In the genomic region with DNA sequence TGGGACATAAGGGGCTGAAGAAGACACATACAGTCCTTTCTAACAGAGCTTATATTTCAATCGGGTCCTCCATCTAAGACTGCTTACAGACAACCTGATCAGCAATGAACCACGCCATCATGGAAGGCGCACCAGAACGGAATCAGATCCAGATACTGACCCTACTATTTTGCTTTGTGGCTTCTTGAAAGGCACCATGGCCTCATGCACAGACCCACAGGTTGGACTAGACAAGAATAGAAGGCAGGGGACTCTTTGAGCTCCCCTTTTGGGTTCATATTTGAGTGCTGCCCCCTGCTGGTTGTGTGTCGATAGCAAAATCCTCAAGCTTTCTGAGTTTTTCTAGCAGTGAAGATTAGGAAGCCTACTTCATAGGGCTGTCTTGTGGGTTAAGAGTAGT, we compare ENCODE assay signal across 8 mouse cellular contexts.
DNase-seq lines count a peak whose midpoint lies in the region; ATAC-seq and TF ChIP-seq lines count a peak whose summit lies in the region.

No protein-coding gene starts in this region.

- peak overlapping the region; percentile 55 for H3K4me2 ChIP-seq in embryonic facial prominence, embryonic 15.5 days (replicated peaks)
- peak overlapping the region; percentile 49 for H3K4me2 ChIP-seq in limb, embryonic 15.5 days
- peak overlapping the region; percentile 52 for H3K4me2 ChIP-seq in midbrain, postnatal 0 days (ENCODE audit: low read depth, low read length, poor library complexity, severe bottlenecking)

- peak; percentile 86 for TF ChIP-seq CTCF in midbrain, postnatal 0 days (IDR thresholded peaks at IDR 0.05)

- H3K9ac ChIP-seq in embryonic facial prominence, embryonic 15.5 days: no peak overlapping the region
- peak overlapping the region; percentile 28; the same call in 1 of the 2 replicates for H3K9ac ChIP-seq in limb, embryonic 15.5 days
- H3K9ac ChIP-seq in midbrain, postnatal 0 days (replicated peaks; ENCODE audit: low read length, poor library complexity, severe bottlenecking): no peak overlapping the region

- no peaks in the 10 kb centered on the region for H3K9me3 ChIP-seq in embryonic facial prominence, embryonic 15.5 days (replicated peaks)
- no peaks in the 10 kb centered on the region for H3K9me3 ChIP-seq in limb, embryonic 15.5 days
- H3K9me3 ChIP-seq in midbrain, postnatal 0 days (ENCODE audit: low read length): no peaks in the 10 kb centered on the region

- peak overlapping the region; percentile 51; the same call in 1 of the 2 replicates for H3K27ac ChIP-seq in embryonic facial prominence, embryonic 15.5 days (replicated peaks)
- H3K27ac ChIP-seq in limb, embryonic 15.5 days: peak overlapping the region; percentile 43
- H3K27ac ChIP-seq in midbrain, postnatal 0 days (ENCODE audit: low read depth, low read length): no peak overlapping the region

- H3K36me3 ChIP-seq in embryonic facial prominence, embryonic 15.5 days: peaks cover 6% of the 10 kb centered on the region; the same call in 1 of the 2 replicates
- H3K36me3 ChIP-seq in limb, embryonic 15.5 days: peaks cover 46% of the 10 kb centered on the region
- peaks cover 8% of the 10 kb centered on the region; the same call in 1 of the 2 replicates for H3K36me3 ChIP-seq in midbrain, postnatal 0 days (ENCODE audit: insufficient read depth, low read length)

- H3K4me3 ChIP-seq in embryonic facial prominence, embryonic 15.5 days (replicated peaks): peak overlapping the region; percentile 19; the same call in 1 of the 2 replicates
- peak overlapping the region; percentile 7; the same call in 1 of the 2 replicates for H3K4me3 ChIP-seq in limb, embryonic 15.5 days
- H3K4me3 ChIP-seq in midbrain, postnatal 0 days (ENCODE audit: low read depth, low read length): peak overlapping the region; percentile 29; the same call in 1 of the 2 replicates

- DNase-seq in CD4-positive helper T cell, adult 2 months (ENCODE audit: low read depth, low spot score): peak; percentile 67
- DNase-seq in brain, adult 2 months (ENCODE audit: low read depth, low spot score): peak; percentile 79
- peak; percentile 80 for DNase-seq in heart, adult 8-10 months (ENCODE audit: low spot score)
- peak; percentile 75 for DNase-seq in kidney, adult 9 months
- peak; percentile 86 for DNase-seq in midbrain, postnatal 0 days (ENCODE audit: low spot score)
- DNase-seq in spleen, postnatal 14 days (ENCODE audit: low spot score in 2 of 2): peak; percentile 70 to 82

- 24% methylated on average over 5 of the region's 5 CpGs for WGBS in embryonic facial prominence, embryonic 15.5 days
- WGBS in limb, embryonic 15.5 days: 34% methylated on average over 5 of the region's 5 CpGs
- WGBS in midbrain, postnatal 0 days: 30% methylated on average over 5 of the region's 5 CpGs

- no peaks in the 10 kb centered on the region for H3K27me3 ChIP-seq in embryonic facial prominence, embryonic 15.5 days
- H3K27me3 ChIP-seq in limb, embryonic 15.5 days: no peaks in the 10 kb centered on the region
- H3K27me3 ChIP-seq in midbrain, postnatal 0 days (ENCODE audit: insufficient read depth, low read length): no peaks in the 10 kb centered on the region

- ATAC-seq in embryonic facial prominence, embryonic 15.5 days (ENCODE audit: insufficient number of reproducible peaks, low FRiP score, low TSS enrichment, low read depth): peak; percentile 26; the same call in 1 of the 2 replicates
- ATAC-seq in limb, embryonic 15.5 days (ENCODE audit: insufficient number of reproducible peaks, low FRiP score, low TSS enrichment, low read depth): 0 out of 2 replicates have a peak, but pooled peaks have one; percentile 7
- ATAC-seq in midbrain, postnatal 0 days (ENCODE audit: low FRiP score): peak; percentile 54; the same call in 1 of the 2 replicates

- peaks cover 6% of the 10 kb centered on the region for H3K4me1 ChIP-seq in embryonic facial prominence, embryonic 15.5 days
- H3K4me1 ChIP-seq in limb, embryonic 15.5 days: peaks cover 11% of the 10 kb centered on the region
- peaks cover 7% of the 10 kb centered on the region; the same call in 1 of the 2 replicates for H3K4me1 ChIP-seq in midbrain, postnatal 0 days (ENCODE audit: insufficient read depth, low read length)
